Mouse (Mus musculus) cortical plate, adult 2 months (tissue): ENCODE measurements at regions not wholly inside any gene's neighbourhood (a gene's known extent, or its start where the extent isn't known, plus 50 kb on each side); places are given as distances from the start of the nearest gene placed in this dataset.

Experiments used
- CTCF ChIP-seq: fragments of 200-500 bp; IDR thresholded peaks from 2 replicates; pipeline ENCODE4 v1.5.1; 2011; ENCODE audit warnings: mild to moderate bottlenecking, control low read depth, low read length; ENCODE audit not compliant: insufficient read depth; ENCODE audit errors: extremely low read depth
- POLR2A ChIP-seq: fragments of 200-500 bp; IDR thresholded peaks from 2 replicates; pipeline ENCODE4 v1.6.1; 2011; ENCODE audit warnings: mild to moderate bottlenecking, low read length, control low read depth; ENCODE audit not compliant: insufficient read depth; ENCODE audit errors: extremely low read depth

- TF ChIP-seq CTCF (no peak), POLR2A (no peak)
Measured at GRCm38 (mm10) chr19:6616659-6617058, 73.8 kb upstream of the Slc22a12 start.
